ENCODE assay signal across 7 mouse cellular contexts in the genomic region with DNA sequence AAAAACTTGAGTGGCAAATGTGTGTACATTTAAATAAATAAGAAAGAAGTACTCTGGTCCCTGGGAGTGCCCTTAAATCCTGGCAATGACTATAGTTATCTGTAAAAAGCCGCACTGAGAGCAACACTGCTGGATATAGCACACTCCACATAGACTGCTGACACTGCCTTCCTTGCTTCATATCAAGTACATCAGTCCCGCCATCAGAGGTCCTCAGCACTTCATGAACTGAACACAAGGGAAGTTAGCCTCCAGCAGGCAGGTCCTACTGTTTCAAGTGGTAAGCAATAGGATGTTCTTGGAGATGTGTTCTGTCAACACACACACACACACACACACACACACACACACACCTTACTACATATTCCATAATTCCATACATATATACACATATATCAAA.
DNase-seq lines count a peak whose midpoint lies in the region; ATAC-seq lines count a peak whose summit lies in the region.

No protein-coding gene starts in this region.

- H3K4me1 ChIP-seq in kidney, embryonic 14.5 days (ENCODE audit: control insufficient read depth, insufficient read depth, low read length): no peaks in the 10 kb centered on the region
- no peaks in the 10 kb centered on the region for H3K4me1 ChIP-seq in stomach, embryonic 14.5 days (ENCODE audit: control insufficient read depth, insufficient read depth, low read length)

- no peak for ATAC-seq in kidney, embryonic 14.5 days (ENCODE audit: low FRiP score, low TSS enrichment)
- ATAC-seq in stomach, embryonic 14.5 days (ENCODE audit: insufficient number of reproducible peaks, insufficient read depth, low FRiP score, low read depth): 0 out of 2 replicates have a peak, but pooled peaks have one; percentile 28

- H3K9me3 ChIP-seq in kidney, embryonic 14.5 days (ENCODE audit: control insufficient read depth, low read length): no peaks in the 10 kb centered on the region
- H3K9me3 ChIP-seq in stomach, embryonic 14.5 days (ENCODE audit: control insufficient read depth, low read depth, low read length): no peaks in the 10 kb centered on the region

- 80% methylated on average over 2 of the region's 2 CpGs for WGBS in kidney, embryonic 14.5 days
- 91% methylated on average over 2 of the region's 2 CpGs for WGBS in stomach, embryonic 14.5 days

- no peaks in the 10 kb centered on the region for H3K27me3 ChIP-seq in kidney, embryonic 14.5 days (ENCODE audit: control insufficient read depth, insufficient read depth, low read length)
- no peaks in the 10 kb centered on the region for H3K27me3 ChIP-seq in stomach, embryonic 14.5 days (ENCODE audit: control insufficient read depth, insufficient read depth, low read length)

- DNase-seq in kidney, adult 18-20 months: peak; percentile 22
- DNase-seq in embryo, embryonic 10.5 days (ENCODE audit: low spot score): peak; percentile 33
- peak; percentile 35 for DNase-seq in gastrocnemius, postnatal 14 days
- peak; percentile 41 to 66 for DNase-seq in left cerebral cortex, postnatal 25 days (ENCODE audit: low spot score in 2 of 2)
- DNase-seq in yolk sac, embryonic 10.5 days (ENCODE audit: low spot score): no peak

- intact Hi-C loops in gastrocnemius, postnatal 14 days (cut with DNase I; ENCODE audit: low total_unique reads): no loop called here
- intact Hi-C loops in left cerebral cortex, postnatal 25 days (cut with DNase I): loop anchor here (5.0 to 10.0 kb wide), 4 partner anchors 119 to 1362 kb away; no protein-coding TSS in a partner anchor

- no peak overlapping the region for H3K9ac ChIP-seq in kidney, embryonic 14.5 days (ENCODE audit: low read depth, low read length)
- H3K9ac ChIP-seq in stomach, embryonic 14.5 days (replicated peaks; ENCODE audit: low read depth, low read length): no peak overlapping the region

- H3K4me3 ChIP-seq in kidney, embryonic 14.5 days (ENCODE audit: low read length): no peak overlapping the region
- H3K4me3 ChIP-seq in stomach, embryonic 14.5 days (ENCODE audit: low read depth, low read length): no peak overlapping the region

- no peak overlapping the region for H3K27ac ChIP-seq in kidney, embryonic 14.5 days (ENCODE audit: low read depth, low read length)
- no peak overlapping the region for H3K27ac ChIP-seq in stomach, embryonic 14.5 days (ENCODE audit: low read length)

- no peaks in the 10 kb centered on the region for H3K36me3 ChIP-seq in kidney, embryonic 14.5 days (ENCODE audit: control insufficient read depth, insufficient read depth, low read length)
- H3K36me3 ChIP-seq in stomach, embryonic 14.5 days (ENCODE audit: control insufficient read depth, insufficient read depth, low read length): no peaks in the 10 kb centered on the region

- no peak overlapping the region for H3K4me2 ChIP-seq in kidney, embryonic 14.5 days (replicated peaks; ENCODE audit: low read depth, low read length)
- no peak overlapping the region for H3K4me2 ChIP-seq in stomach, embryonic 14.5 days (replicated peaks; ENCODE audit: low read depth, low read length)
